Mouse (Mus musculus): ENCODE data around the gene Cfap77. TPM values are rescaled to one million over a fixed set of nuclear protein-coding genes. Genes with fewer than 3 reads are reported as not detected.

Gene Cfap77
- total RNA-seq, 2 experiments from 2014 or later: 0.69 to 1.2 TPM

DNA sequence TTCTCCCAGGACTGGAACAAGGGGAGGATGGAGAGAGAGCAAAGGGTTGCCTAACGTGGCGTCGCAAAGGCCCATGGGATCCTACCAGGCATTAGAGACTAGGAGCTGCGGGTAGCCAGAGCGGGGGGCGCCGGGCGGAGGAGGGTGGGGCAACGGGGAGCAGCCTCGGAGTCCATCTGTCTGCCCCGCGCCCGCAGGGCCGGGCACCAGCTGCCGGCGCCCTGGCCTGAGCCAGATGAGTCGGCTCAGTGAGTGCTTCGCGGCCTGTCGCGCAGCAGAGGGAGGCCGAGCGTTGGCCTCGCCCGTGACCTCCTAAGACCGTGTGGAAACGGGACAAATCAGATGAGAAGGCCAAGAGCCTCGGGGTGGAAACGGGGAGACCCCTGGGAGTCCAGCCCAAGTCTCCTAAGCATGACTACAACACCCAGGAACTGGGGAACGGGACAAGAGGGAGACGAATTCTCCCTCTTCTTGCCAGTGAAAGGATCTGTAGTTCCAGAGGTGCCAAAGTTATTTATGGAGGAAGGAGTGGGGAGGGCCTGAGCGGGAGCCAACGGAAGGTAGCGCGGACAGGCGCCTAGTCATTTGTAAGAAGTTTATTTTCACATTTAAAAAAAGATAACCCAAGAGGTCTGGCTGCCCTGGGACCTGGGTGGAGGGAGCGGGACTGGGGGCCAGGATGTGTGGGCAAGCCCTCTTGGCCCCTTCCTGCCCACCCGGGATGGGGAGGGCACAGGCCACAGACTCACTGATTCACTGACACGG, 146.3 kb downstream of the Cfap77 start:
- no peak for DNase-seq (ENCODE audit: low spot score in 2 of 2)

DNA sequence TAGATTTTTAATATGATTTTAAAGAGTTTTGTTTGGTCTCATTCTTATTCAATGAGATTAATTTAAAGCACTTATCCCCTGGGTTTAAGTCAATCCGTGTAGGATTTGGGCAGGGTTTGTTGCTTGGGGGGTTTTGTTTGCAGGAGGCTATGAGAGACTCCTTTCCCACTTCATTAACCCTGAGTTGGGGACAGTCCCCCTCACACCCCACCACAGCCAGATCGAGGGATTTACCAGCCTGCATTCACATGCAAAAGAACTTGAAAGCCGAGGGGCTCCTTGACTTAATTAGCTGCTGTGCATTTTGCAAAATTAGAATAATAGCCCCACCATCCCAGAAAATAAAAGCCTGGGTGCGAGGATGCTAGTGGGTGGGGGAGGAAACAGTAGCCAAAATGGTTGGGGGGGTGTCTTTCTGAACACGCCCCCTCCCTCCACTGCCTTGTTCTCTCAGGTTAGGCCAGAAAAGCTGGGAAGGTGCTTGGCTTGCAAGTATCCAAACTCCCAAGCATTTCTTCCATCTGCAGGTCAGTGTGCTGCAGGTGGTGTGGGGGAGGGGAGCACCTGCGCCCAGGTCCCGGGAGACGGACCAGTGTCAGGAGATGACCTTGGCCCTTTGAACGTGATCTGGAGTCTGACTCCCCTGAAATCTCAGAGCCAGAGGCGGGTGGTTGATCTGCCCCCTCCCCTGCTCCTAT, 147.0 kb downstream of the Cfap77 start:
- no peak for DNase-seq (ENCODE audit: low spot score in 2 of 2)

DNA sequence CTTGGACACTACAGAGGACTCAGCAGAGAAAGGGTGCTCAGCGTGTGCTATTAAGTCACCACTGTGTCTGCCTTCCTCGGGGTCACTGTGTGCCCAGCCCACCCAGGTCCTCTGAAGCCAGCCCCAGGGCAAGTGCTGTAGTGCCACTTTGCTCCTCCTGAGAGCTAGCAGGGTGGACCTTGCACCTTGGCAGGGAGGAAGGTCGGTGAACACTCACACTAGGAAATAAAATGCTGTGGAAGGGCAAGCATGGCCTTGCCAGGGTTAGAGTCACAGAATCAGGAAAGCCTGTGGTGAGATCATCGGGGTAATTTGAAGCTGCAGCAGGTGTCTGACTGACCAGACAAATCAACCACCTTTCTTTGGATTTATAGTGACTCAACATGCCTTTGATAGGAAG, 149.3 kb downstream of the Cfap77 start:
- DNase-seq (ENCODE audit: low spot score in 2 of 2): no peak

DNA sequence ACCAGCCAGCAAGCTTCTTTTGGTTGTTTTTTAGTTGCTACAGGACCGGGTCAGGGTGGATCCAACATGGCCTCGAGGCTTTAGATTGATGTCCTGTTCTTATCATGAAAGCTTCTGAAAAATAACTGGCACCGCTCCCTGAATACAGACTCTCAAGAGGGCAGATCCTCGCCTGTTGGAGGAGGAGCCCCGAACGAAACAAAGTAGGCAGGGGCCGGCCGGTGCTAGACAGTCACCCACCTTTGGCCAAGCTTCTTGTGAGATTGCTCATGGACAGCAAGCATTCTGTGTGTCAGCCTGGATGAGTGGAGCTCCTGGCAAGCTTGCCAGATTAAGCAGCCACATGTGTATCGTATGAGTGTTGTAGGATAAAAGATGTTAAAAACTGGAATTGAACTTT, 150.1 kb downstream of the Cfap77 start:
- DNase-seq (ENCODE audit: low spot score in 2 of 2): no peak

DNA sequence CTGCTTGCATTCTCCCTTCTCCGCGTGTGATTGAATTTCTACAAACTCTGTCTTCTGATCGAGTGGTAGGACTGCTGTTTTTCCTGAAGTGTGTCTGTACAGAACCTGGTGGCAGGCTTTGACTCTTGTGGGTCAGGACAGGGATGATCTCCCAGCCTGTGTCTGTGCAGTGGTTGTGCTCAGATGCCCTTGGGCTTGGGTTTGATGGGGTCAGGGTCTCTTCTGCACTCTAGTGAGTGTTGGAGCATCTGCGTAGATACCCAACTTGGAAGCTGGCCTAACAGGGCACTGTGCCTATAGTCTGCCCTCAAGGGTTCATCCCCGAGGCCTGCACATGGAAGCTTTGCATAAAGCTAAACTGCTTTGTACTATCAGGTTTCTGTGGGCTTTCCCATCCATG, 151.0 kb downstream of the Cfap77 start:
- DNase-seq (ENCODE audit: low spot score in 2 of 2): no peak

DNA sequence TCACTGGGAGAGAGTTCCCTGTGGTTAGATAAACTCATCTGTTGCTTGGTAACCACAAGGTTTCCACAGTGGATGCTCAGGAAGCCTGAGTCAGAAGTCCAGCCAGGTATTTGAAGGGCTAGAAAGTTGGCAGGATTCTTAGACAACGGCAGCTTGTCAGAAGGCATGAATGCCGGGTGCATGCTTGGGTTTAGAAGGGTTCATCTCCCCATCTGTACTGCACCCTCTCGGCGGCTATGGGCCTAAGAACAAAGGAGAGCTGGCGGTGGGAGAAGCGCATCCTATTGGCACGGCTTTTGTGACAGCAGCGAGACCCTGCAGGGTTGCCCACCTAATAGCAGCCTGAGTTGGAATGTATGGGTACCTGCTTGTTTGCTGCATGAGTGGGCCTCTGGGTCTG, 152.6 kb downstream of the Cfap77 start:
- no peak for DNase-seq (ENCODE audit: low spot score in 2 of 2)

DNA sequence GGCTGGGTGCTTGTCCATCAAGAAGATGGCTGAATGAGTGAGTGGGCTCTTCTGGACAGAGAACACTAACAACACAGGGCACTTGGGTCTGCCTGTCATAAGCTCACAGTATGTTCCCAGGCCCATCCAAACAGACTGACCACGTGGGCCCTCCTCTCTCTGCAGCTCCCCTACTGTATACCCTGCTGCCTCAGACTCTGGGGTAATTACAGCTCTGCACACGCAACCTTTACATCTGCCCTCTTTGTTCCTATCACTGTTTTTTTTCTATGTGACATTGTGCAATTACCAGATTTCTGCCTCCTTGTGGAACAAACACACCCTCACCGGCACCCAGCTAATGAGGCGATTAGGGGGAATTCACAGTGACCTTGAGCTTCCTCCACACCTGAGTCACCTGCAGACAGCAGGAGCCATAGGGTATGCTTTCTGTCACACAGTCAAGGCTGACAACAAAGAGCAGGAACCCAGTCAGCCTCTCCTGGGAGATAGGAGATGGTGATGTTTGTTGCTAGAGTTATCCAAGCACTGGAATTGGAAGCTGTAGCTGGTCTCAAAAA, 157.4 kb downstream of the Cfap77 start:
- no peak for DNase-seq (ENCODE audit: low spot score in 2 of 2)

DNA sequence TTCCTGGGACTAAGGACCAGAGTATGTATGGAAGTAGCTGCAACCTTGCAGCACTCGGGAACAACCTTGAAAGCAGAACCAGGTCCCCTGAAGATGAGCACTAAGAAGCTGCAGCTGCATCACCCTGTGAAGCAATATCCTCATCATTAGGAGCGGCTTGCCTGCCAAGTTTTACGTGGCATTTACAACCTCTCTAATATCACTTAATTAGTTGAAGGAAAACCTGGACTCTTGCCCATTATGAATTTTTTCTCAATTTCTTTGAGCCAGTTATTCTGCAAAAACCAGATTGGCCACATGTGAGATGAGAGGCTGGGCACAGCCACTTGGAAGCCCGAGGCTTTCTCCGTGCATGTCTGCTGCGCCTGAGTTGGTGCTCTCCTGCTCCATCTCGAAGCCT, 159.0 kb downstream of the Cfap77 start:
- no peak for DNase-seq (ENCODE audit: low spot score in 2 of 2)

DNA sequence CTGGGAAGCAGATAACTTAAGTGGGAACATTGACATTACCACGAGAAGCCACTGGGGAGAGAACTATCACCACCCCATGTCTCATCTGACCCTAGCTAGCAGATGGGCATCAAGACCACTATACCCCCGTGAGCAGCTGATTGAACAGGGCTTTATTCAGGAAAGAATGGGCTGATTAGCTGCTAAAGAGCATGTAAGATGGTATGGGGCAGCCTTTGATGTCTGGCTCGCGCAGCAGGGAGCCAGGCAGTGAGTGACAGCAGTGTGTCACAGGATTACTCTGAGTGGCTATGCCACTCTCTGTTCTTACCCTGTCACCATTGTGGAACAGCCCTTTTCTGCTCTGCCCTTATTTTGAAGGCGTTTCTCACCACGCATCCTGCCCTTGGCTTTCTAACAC, 161.3 kb downstream of the Cfap77 start:
- DNase-seq (ENCODE audit: low spot score in 2 of 2): no peak

DNA sequence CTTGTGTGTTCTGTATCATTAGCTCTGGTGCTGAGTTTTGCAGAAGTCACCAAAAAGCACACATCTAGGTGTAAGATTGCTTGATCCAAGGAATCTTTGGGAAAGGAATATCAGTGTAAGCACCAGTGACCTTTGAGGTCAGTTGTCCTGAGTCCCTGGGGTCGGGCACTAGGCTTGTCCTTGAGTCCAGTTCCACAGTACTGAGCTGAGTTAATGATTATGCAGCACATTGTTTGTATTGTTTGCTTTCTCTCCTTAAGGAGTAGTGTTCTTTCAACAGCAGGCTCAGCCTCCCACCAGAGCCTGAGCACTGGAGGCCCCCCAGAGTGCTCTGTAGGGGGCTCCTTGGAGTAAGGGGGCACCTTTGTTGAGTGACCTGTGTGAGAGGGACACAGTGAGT, 162.1 kb downstream of the Cfap77 start:
- DNase-seq (ENCODE audit: low spot score in 2 of 2): no peak

DNA sequence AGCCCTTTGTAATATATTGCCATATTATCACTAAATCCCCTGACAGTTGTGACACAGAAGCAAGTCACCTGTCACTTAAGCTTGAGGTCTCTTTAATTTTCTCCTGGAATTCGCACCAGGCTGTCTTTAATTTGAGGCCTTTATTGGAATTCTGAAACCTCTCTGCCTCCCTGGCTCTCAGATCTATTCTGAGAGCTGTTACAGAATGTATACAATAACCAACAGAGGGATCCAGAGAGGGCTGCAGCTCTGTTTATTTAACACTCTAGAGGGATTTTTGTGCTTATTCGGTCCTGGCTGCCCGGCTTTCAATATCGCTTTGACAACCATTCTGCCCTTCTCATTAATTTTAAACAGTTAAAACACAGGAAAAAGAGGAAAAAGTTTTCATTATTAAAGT, 170.0 kb downstream of the Cfap77 start:
- no peak for DNase-seq (ENCODE audit: low spot score in 2 of 2)

DNA sequence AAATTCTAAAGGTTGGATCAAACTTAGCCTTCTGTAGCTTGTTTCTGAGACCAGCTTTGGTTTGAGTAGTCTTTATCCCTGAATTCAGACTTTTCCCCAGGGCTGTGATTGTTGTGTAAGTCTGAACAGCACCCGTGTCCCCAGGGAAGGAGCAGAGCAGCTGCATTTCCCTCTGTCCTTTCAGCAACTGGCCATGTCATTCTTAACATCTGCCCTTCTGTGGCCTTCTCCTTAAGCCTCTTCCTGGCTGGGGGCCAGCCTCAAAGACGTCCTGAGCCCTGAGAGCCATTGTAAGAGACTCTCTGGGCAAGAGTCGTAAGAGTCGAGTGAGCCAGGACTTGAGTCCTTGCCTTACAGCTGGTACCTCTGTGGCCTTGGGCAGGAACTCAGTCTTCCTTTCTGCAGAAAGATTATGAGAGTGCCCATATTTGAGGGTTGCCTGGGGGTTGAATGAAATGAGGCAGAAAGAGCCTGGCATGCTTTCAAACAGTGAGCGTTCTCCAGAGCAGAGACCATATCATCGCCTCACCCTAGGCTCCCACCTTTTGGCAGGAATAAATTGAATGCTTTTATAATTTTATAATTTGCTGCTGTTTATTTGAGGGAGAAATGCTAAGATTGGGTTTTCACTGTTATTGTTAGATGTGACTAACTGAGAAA, 171.9 kb downstream of the Cfap77 start:
- no peak for DNase-seq (ENCODE audit: low spot score in 2 of 2)

DNA sequence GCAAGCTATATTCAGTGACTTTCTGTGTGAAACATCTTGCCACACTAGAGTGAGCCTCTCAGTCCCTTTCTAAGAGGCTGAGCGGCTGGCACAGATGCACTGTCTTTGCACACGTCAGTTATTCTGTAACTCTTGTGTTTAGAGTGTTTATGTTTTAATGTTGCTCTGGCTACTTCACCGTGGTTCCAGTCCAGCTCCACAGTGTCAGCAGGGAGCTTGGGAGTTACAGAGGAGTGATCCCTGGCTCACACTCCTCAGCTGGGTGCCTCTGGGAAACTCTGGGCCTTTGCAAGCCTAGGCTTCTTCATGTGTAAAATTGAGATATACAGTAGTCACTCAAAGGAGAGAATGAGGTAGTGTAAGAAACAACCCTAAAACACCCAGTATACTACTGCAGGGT, 172.8 kb downstream of the Cfap77 start:
- no peak for DNase-seq (ENCODE audit: low spot score in 2 of 2)

DNA sequence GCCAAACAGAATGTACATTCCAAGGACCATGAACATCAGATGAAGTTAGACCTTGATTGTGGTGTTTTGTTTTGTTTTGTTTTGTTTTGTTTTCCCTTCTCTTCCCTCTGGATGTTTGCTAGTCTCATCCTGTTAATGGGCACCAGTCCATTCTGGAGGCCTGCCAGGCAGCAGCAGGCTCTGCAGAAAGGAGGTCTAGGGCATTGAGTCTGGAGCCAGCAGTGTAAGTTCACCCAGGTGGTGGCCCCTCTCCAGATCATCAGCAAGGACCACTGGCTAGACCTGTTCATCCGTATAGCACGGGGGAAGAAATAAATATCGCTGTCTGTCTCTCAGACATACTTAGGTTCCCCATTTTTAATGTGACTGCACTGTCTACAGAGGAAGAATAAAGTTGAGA, 173.6 kb downstream of the Cfap77 start:
- DNase-seq (ENCODE audit: low spot score in 2 of 2): no peak

Other genes starting within 250 kb of the Cfap77 start
- gene Gtf3c4, start 214.7 kb downstream of the Cfap77 start, total RNA-seq (2021): 10 to 100 TPM; 35.5 to 41.1 TPM
- 1 to 10 TPM; 7.4 to 8.0 TPM for gene Ddx31, start 214.7 kb downstream of the Cfap77 start, total RNA-seq (2021)
- under 1 TPM; 0.14 to 0.28 TPM for gene Barhl1, start 138.4 kb downstream of the Cfap77 start, total RNA-seq (2021)
- gene Ttf1, start 5.2 kb upstream of the Cfap77 start, total RNA-seq (2021): 10 to 100 TPM; 11.2 to 12.5 TPM
- gene Setx, start 69.1 kb upstream of the Cfap77 start, total RNA-seq (2021): 10 to 100 TPM; 43.8 to 52.8 TPM
- 100 to 1,000 TPM; 106 to 115 TPM for gene Ntng2, start 197.9 kb upstream of the Cfap77 start, total RNA-seq (2021)

Measured in layer of hippocampus, postnatal 14 days (tissue).